ENCODE assay signal across 8 mouse cellular contexts in genomic region chr1:63115540-63115939, GRCm38 (mm10). TPM values are rescaled to one million over a fixed set of nuclear protein-coding genes. Genes with fewer than 3 reads are reported as not detected.
DNase-seq lines count a peak whose midpoint lies in the region; ATAC-seq and TF ChIP-seq lines count a peak whose summit lies in the region.

No protein-coding gene starts in this region.

- no peaks in the 10 kb centered on the region for H3K9me3 ChIP-seq in G1E (replicated peaks)

- ATAC-seq in G1E (ENCODE audit: extremely low read depth, insufficient number of reproducible peaks, low FRiP score, poor library complexity, severe bottlenecking), result no peak
- ATAC-seq in activated CD4-positive, CD25-positive, alpha-beta regulatory T cell, adult 4 months, result no peak
- no peak for ATAC-seq in frontal cortex, adult (ENCODE audit: low TSS enrichment)

- intact Hi-C loops in heart, adult 2 months (cut with DNase I), result no loop called here
- intact Hi-C loops in heart, postnatal 10 days (cut with DNase I), result no loop called here

- H3K27ac ChIP-seq in heart, adult 2 months, result peak overlapping the region; percentile 99
- peak overlapping the region; percentile 83 for H3K27ac ChIP-seq in macrophage

- TF ChIP-seq EP300 in heart, adult 2 months (IDR thresholded peaks at IDR 0.05; ENCODE audit: insufficient read depth, low read depth, low read length), result no peak

- H3K27me3 ChIP-seq in heart, adult 2 months (ENCODE audit: control insufficient read depth, insufficient read depth, low read length), result no peaks in the 10 kb centered on the region
- no peaks in the 10 kb centered on the region for H3K27me3 ChIP-seq in G1E (ENCODE audit: insufficient read depth, low read length)

- 5% methylated on average over 3 of the region's 3 CpGs for WGBS in heart, adult 2 months
- 4% methylated on average over 3 of the region's 3 CpGs for WGBS in macrophage (ENCODE audit: missing documents)

- H3K79me2 ChIP-seq in heart, adult 2 months (replicated peaks; ENCODE audit: control insufficient read depth, insufficient read depth, low read length), result peaks cover 8% of the 10 kb centered on the region
- H3K79me2 ChIP-seq in macrophage (ENCODE audit: inconsistent target), result peaks cover 81% of the 10 kb centered on the region

- H3K36me3 ChIP-seq in heart, adult 2 months (ENCODE audit: control insufficient read depth, insufficient read depth, low read length), result peaks cover 9% of the 10 kb centered on the region; the same call in 1 of the 2 replicates
- peaks cover 41% of the 10 kb centered on the region for H3K36me3 ChIP-seq in G1E (replicated peaks)
- H3K36me3 ChIP-seq in macrophage (ENCODE audit: inconsistent target), result no peaks in the 10 kb centered on the region

- TF ChIP-seq CTCF in heart, adult 2 months (IDR thresholded peaks at IDR 0.05), result no peak
- TF ChIP-seq CTCF in G1E (IDR thresholded peaks at IDR 0.05; ENCODE audit: low read depth, low read length), result no peak

- peak overlapping the region; percentile 53 for H3K4me3 ChIP-seq in heart, adult 2 months
- H3K4me3 ChIP-seq in G1E (ENCODE audit: low read depth, low read length), result peak overlapping the region; percentile 78
- H3K4me3 ChIP-seq in macrophage (ENCODE audit: inconsistent target), result peak overlapping the region; percentile 70

- no peak for TF ChIP-seq POLR2A in heart, adult 2 months (IDR thresholded peaks at IDR 0.05; ENCODE audit: insufficient read depth, low read depth, low read length)

- no peak overlapping the region for H3K9ac ChIP-seq in heart, adult 2 months (ENCODE audit: low read depth, low read length)

- peaks cover 6% of the 10 kb centered on the region for H3K4me1 ChIP-seq in heart, adult 2 months (ENCODE audit: control insufficient read depth, insufficient read depth, low read length)
- peaks cover 40% of the 10 kb centered on the region for H3K4me1 ChIP-seq in G1E (ENCODE audit: insufficient read depth, low read depth, low read length)

- DNase-seq in heart, adult 2 months, result no peak
- no peak for DNase-seq in heart, adult 11 months
- DNase-seq in G1E (ENCODE audit: low spot score), result no peak
- peak; percentile 27 to 28 for DNase-seq in heart, postnatal 10 days
- no peak for DNase-seq in layer of hippocampus, adult 18-20 months (ENCODE audit: low spot score in 2 of 2)

RNA-seq across cellular contexts. Expression of gene Ino80d, which starts 1.1 kb away (rescaled TPM):
- total RNA-seq in heart, adult 2 months (2021), result 10 to 100 TPM; 16.6 to 18.4 TPM
- polyA plus RNA-seq in heart, adult 2 months (2012; rRNA removed), result 6.5 and 9.1 TPM in 2 replicates
- total RNA-seq in G1E (2014; fragmentation: Nextera tagmentation) (86.8 and 92.7 TPM in 2 replicates), G1E (2017) (20.9 and 24.5 TPM in 2 replicates)
- polyA plus RNA-seq in G1E (2012) (3.6 and 4.6 TPM in 2 replicates), macrophage (2018) (6.5 to 8.3 TPM (median 7.6 TPM) in 3 replicates)
- 10 to 100 TPM; 25.7 to 26.6 TPM for total RNA-seq in heart, postnatal 10 days (2021)
- 100 to 1,000 TPM in 9 of 26 experiments, 10 to 100 TPM in 17; 65.4 to 185 (median 91.0) TPM for total RNA-seq in macrophage (2018; cell fraction: chromatin; rRNA removed)
- total RNA-seq in macrophage (2018; cell fraction: cytosol; rRNA removed), result 10 to 100 TPM; 19.3 to 40.1 (median 24.8) TPM
- total RNA-seq in macrophage (2018; cell fraction: nucleus; rRNA removed), result 100 to 1,000 TPM in 3 of 26 experiments, 10 to 100 TPM in 23; 53.0 to 142 (median 67.5) TPM
- 10 to 100 TPM; 20.9 to 23.0 TPM for polyA plus RNA-seq in activated CD4-positive, CD25-positive, alpha-beta regulatory T cell, adult 4 months (2017; shearing (Covaris generic))
- 10 to 100 TPM; 27.7 to 28.6 TPM for total RNA-seq in layer of hippocampus, adult 18-20 months (2021)

Comparison
In these comparisons a context has a peak if more than half of its experiments do, and no peak if none do; other contexts are left out.
1. DNase-seq: peak in heart, postnatal 10 days (2 of 2); none in heart, adult 2 months (0 of 2), heart, adult 11 months (single experiment), G1E (single experiment) and layer of hippocampus, adult 18-20 months (0 of 2).
2. Peak in every context shown above with its lines, with median percentiles within 50 percentile points of each other: H3K4me3 ChIP-seq.